Mouse (Mus musculus) adrenal gland, adult 18-20 months (tissue): ENCODE measurements at regions not wholly inside any gene's neighbourhood (a gene's known extent, or its start where the extent isn't known, plus 50 kb on each side); places are given as distances from the start of the nearest gene placed in this dataset.

Experiments
- DNase-seq, 2 experiments: peaks; one replicate each; pipeline ENCODE4 v3.0.0; 2021 to 2022; ENCODE audit warnings: low spot score in 2 of 2

- DNase-seq = no peak
Observed at GRCm38 (mm10) chr17:62292703-62293102, 588.4 kb downstream of the Efna5 start.

- no peak for DNase-seq
Observed at GRCm38 (mm10) chr17:62287666-62288065, 593.5 kb downstream of the Efna5 start.

GRCm38 (mm10) chr17:62287127-62287526 is 594.0 kb downstream of the Efna5 start:
- DNase-seq = no peak

- DNase-seq = no peak
Observed at GRCm38 (mm10) chr17:62286086-62287080, 594.7 kb downstream of the Efna5 start.

- DNase-seq = no peak
Observed at GRCm38 (mm10) chr17:62280201-62280600, 600.9 kb downstream of the Efna5 start.

GRCm38 (mm10) chr17:62271399-62271798 is 609.7 kb downstream of the Efna5 start:
- DNase-seq = no peak

- DNase-seq = no peak
Observed at GRCm38 (mm10) chr17:62269279-62269678, 611.8 kb downstream of the Efna5 start.

GRCm38 (mm10) chr17:62253448-62253847 is 627.7 kb downstream of the Efna5 start:
- DNase-seq = no peak

- no peak for DNase-seq
Observed at GRCm38 (mm10) chr17:62248011-62248410, 633.1 kb downstream of the Efna5 start.

- DNase-seq = no peak
Observed at GRCm38 (mm10) chr17:62246650-62247049, 634.5 kb downstream of the Efna5 start.

- DNase-seq = no peak
Observed at GRCm38 (mm10) chr17:62230939-62231338, 650.2 kb downstream of the Efna5 start.

GRCm38 (mm10) chr17:62210441-62211025 is 670.6 kb downstream of the Efna5 start:
- no peak for DNase-seq

- DNase-seq = no peak
Observed at GRCm38 (mm10) chr17:62202658-62203057, 678.5 kb downstream of the Efna5 start.

- no peak for DNase-seq
Observed at GRCm38 (mm10) chr17:62200491-62200890, 680.6 kb downstream of the Efna5 start.

GRCm38 (mm10) chr17:62199559-62199958 is 681.6 kb downstream of the Efna5 start:
- DNase-seq = no peak

- no peak for DNase-seq
Observed at GRCm38 (mm10) chr17:62178612-62179210, 702.4 kb downstream of the Efna5 start.

GRCm38 (mm10) chr17:62176336-62176735 is 704.8 kb downstream of the Efna5 start:
- DNase-seq = no peak

- no peak for DNase-seq
Observed at GRCm38 (mm10) chr17:62172305-62172704, 708.8 kb downstream of the Efna5 start.

- DNase-seq = no peak
Observed at GRCm38 (mm10) chr17:62171532-62171931, 709.6 kb downstream of the Efna5 start.

- no peak for DNase-seq
Observed at GRCm38 (mm10) chr17:62161457-62161856, 719.7 kb downstream of the Efna5 start.

GRCm38 (mm10) chr17:62160301-62160700 is 720.8 kb downstream of the Efna5 start:
- DNase-seq = no peak

GRCm38 (mm10) chr17:62135050-62135449 is 746.1 kb downstream of the Efna5 start:
- no peak for DNase-seq
